Mouse (Mus musculus) heart, embryonic 11.5 days (tissue): Measurements from ENCODE around the gene Immp2l. TPM values are rescaled to one million over a fixed set of nuclear protein-coding genes. Genes with fewer than 3 reads are reported as not detected.

ENCODE experiments used
- ATAC-seq: fragments of 200-750 bp; cut with Nextera tagmentation; replicated peaks from 2 replicates; pipeline ENCODE4 v1.8.0; 2017; ENCODE audit warnings: moderate library complexity; ENCODE audit not compliant: insufficient number of reproducible peaks, low FRiP score, low TSS enrichment
- H3K27ac ChIP-seq: fragments of 300-500 bp; sonication (generic); 2 replicates; pipeline ENCODE4 v1.5.1; 2014; ENCODE audit warnings: mild to moderate bottlenecking, low read depth, low read length
- H3K27me3 ChIP-seq: fragments of 300-500 bp; sonication (generic); 2 replicates; pipeline ENCODE4 v1.6.1; 2014; ENCODE audit warnings: mild to moderate bottlenecking, low read length, mixed read lengths; ENCODE audit not compliant: control insufficient read depth, insufficient read depth
- H3K36me3 ChIP-seq: fragments of 300-500 bp; sonication (generic); 2 replicates; pipeline ENCODE4 v1.6.1; 2014; ENCODE audit warnings: mild to moderate bottlenecking, low read length, moderate library complexity, mixed read lengths; ENCODE audit not compliant: control insufficient read depth, insufficient read depth
- H3K4me1 ChIP-seq: fragments of 300-500 bp; sonication (generic); 2 replicates; pipeline ENCODE4 v1.6.1; 2014; ENCODE audit warnings: low read length; ENCODE audit not compliant: control insufficient read depth, insufficient read depth
- H3K4me2 ChIP-seq: fragments of 300-500 bp; sonication (generic); 2 replicates; pipeline ENCODE4 v1.6.1; 2014; ENCODE audit warnings: mild to moderate bottlenecking, moderate library complexity
- H3K4me3 ChIP-seq: fragments of 300-500 bp; sonication (generic); 2 replicates; pipeline ENCODE4 v1.5.1; 2014; ENCODE audit warnings: low read depth, low read length
- H3K9ac ChIP-seq: fragments of 300-500 bp; sonication (generic); 2 replicates; pipeline ENCODE4 v1.6.1; 2014; ENCODE audit warnings: mild to moderate bottlenecking, low read depth, low read length, moderate library complexity
- H3K9me3 ChIP-seq: fragments of 300-500 bp; sonication (generic); replicated peaks from 2 replicates; pipeline ENCODE4 v1.6.1; 2016; ENCODE audit warnings: low read length; ENCODE audit not compliant: control insufficient read depth
- WGBS: fragments of 180-500 bp; shearing (Covaris S2); extraction: QIAGEN DNeasy Blood & Tissue Kit; methylation state at CpG from one replicate; pipeline ENCODE4 v1.1.7; 2014; ENCODE audit not compliant: insufficient replicate concordance; 5-methylcytosine and 5-hydroxymethylcytosine counted together
- polyA plus RNA-seq: library from polyadenylated mRNA; unstranded; fragments of >200 nt; fragmentation: Nextera tagmentation; extraction: Ambion mirVana; gene quantifications from 2 replicates; pipeline ENCODE4 v1.2.1, GENCODE M21; 2014

Gene Immp2l
- polyA plus RNA-seq, 1 experiment from 2014 or later, result 8.2 TPM

GRCm38 (mm10) chr12:41649826-41650541, 626.1 kb downstream of the Immp2l start:
- Histone ChIP-seq H3K36me3 (no peaks in the 10 kb centered on the region), H3K27me3 (no peaks in the 10 kb centered on the region), H3K4me3 (no peak overlapping the region), H3K4me1 (no peaks in the 10 kb centered on the region), H3K9ac (no peak overlapping the region), H3K4me2 (no peak overlapping the region), H3K27ac (no peak overlapping the region), H3K9me3 (no peaks in the 10 kb centered on the region)
- WGBS, result 79% methylated on average over 8 of the region's 8 CpGs
- ATAC-seq, result no peak

- ATAC-seq, result no peak
Observed at GRCm38 (mm10) chr12:41668280-41668679, 644.4 kb downstream of the Immp2l start.

GRCm38 (mm10) chr12:41669481-41669880, 645.6 kb downstream of the Immp2l start:
- ATAC-seq, result no peak
- WGBS, result 83% methylated on average over 1 of the region's 1 CpGs

More at GRCm38 (mm10) chr12:41668280-41668679, 644.4 kb downstream of the Immp2l start:
- no peaks in the 10 kb centered on the region for H3K4me1 ChIP-seq
- H3K36me3 ChIP-seq, result no peaks in the 10 kb centered on the region
- H3K4me2 ChIP-seq, result no peak overlapping the region
- 81% methylated on average over 3 of the region's 3 CpGs for WGBS
- H3K27me3 ChIP-seq, result no peaks in the 10 kb centered on the region
- no peak overlapping the region for H3K9ac ChIP-seq
- no peak overlapping the region for H3K27ac ChIP-seq
- H3K9me3 ChIP-seq, result no peaks in the 10 kb centered on the region
- no peak overlapping the region for H3K4me3 ChIP-seq

GRCm38 (mm10) chr12:41674861-41675260, 651.0 kb downstream of the Immp2l start:
- Histone ChIP-seq H3K9ac (no peak overlapping the region), H3K9me3 (no peaks in the 10 kb centered on the region), H3K36me3 (no peaks in the 10 kb centered on the region), H3K4me3 (no peak overlapping the region), H3K4me2 (no peak overlapping the region), H3K27ac (no peak overlapping the region), H3K27me3 (no peaks in the 10 kb centered on the region), H3K4me1 (no peaks in the 10 kb centered on the region)
- WGBS, result 39% methylated on average over 2 of the region's 2 CpGs
- no peak for ATAC-seq

More at GRCm38 (mm10) chr12:41669481-41669880, 645.6 kb downstream of the Immp2l start:
- no peaks in the 10 kb centered on the region for H3K36me3 ChIP-seq
- no peaks in the 10 kb centered on the region for H3K9me3 ChIP-seq
- no peaks in the 10 kb centered on the region for H3K4me1 ChIP-seq
- no peak overlapping the region for H3K27ac ChIP-seq
- no peaks in the 10 kb centered on the region for H3K27me3 ChIP-seq
- H3K4me3 ChIP-seq, result no peak overlapping the region
- H3K4me2 ChIP-seq, result no peak overlapping the region
- no peak overlapping the region for H3K9ac ChIP-seq

GRCm38 (mm10) chr12:41680141-41680540, 656.3 kb downstream of the Immp2l start:
- ATAC-seq, result no peak
- Histone ChIP-seq H3K27ac (no peak overlapping the region), H3K4me2 (no peak overlapping the region), H3K27me3 (no peaks in the 10 kb centered on the region), H3K4me3 (no peak overlapping the region), H3K9me3 (no peaks in the 10 kb centered on the region), H3K9ac (no peak overlapping the region), H3K36me3 (no peaks in the 10 kb centered on the region), H3K4me1 (no peaks in the 10 kb centered on the region)
- WGBS, result 86% methylated on average over 1 of the region's 1 CpGs

- H3K36me3 ChIP-seq, result no peaks in the 10 kb centered on the region
- no peak overlapping the region for H3K27ac ChIP-seq
- H3K4me3 ChIP-seq, result no peak overlapping the region
- H3K4me1 ChIP-seq, result no peaks in the 10 kb centered on the region
- 60% methylated on average over 1 of the region's 1 CpGs for WGBS
- H3K9me3 ChIP-seq, result no peaks in the 10 kb centered on the region
- no peak overlapping the region for H3K9ac ChIP-seq
- H3K4me2 ChIP-seq, result no peak overlapping the region
- no peaks in the 10 kb centered on the region for H3K27me3 ChIP-seq
- ATAC-seq, result no peak
Observed at GRCm38 (mm10) chr12:41682141-41682540, 658.3 kb downstream of the Immp2l start.

GRCm38 (mm10) chr12:41689809-41690208, 665.9 kb downstream of the Immp2l start:
- 77% methylated on average over 3 of the region's 3 CpGs for WGBS
- Histone ChIP-seq H3K27ac (no peak overlapping the region), H3K4me2 (no peak overlapping the region), H3K4me1 (no peaks in the 10 kb centered on the region), H3K27me3 (no peaks in the 10 kb centered on the region), H3K36me3 (no peaks in the 10 kb centered on the region), H3K9ac (no peak overlapping the region), H3K9me3 (no peaks in the 10 kb centered on the region), H3K4me3 (no peak overlapping the region)
- no peak for ATAC-seq

- Histone ChIP-seq H3K4me2 (no peak overlapping the region), H3K9me3 (no peaks in the 10 kb centered on the region), H3K9ac (no peak overlapping the region), H3K36me3 (no peaks in the 10 kb centered on the region), H3K4me1 (no peaks in the 10 kb centered on the region), H3K27me3 (no peaks in the 10 kb centered on the region), H3K4me3 (no peak overlapping the region), H3K27ac (no peak overlapping the region)
- 81% methylated on average over 2 of the region's 2 CpGs for WGBS
- no peak for ATAC-seq
Observed at GRCm38 (mm10) chr12:41710608-41711007, 686.7 kb downstream of the Immp2l start.

- Histone ChIP-seq H3K27ac (no peak overlapping the region), H3K4me3 (no peak overlapping the region), H3K9me3 (no peaks in the 10 kb centered on the region), H3K9ac (no peak overlapping the region), H3K4me2 (no peak overlapping the region), H3K36me3 (no peaks in the 10 kb centered on the region), H3K27me3 (no peaks in the 10 kb centered on the region), H3K4me1 (no peaks in the 10 kb centered on the region)
- ATAC-seq, result no peak
- WGBS, result 27% methylated on average over 1 of the region's 1 CpGs
Observed at GRCm38 (mm10) chr12:41716946-41717345, 693.1 kb downstream of the Immp2l start.
